ENCODE assay signal across 17 mouse cellular contexts in the genomic region with DNA sequence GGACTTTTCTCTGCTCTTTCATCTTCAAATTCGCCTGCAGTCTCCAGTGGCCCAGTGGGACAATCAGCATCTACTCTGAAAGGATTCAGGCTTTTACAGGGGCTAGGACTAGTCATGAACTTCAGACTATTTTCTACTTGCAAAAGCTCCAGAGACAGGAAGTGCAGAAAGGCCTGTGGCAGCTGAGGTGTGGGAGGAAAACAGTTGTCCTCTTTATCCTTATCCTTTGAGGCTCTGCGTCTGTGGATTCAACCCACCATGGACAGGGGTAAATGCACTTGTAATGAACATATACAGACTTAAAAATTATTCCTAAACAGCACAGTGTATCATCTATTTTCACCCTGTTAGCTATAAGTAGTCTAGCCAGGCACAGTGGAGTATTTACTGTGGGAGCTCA. TPM values are rescaled to one million over a fixed set of nuclear protein-coding genes. Genes with fewer than 3 reads are reported as not detected.
DNase-seq lines count a peak whose midpoint lies in the region; ATAC-seq and TF ChIP-seq lines count a peak whose summit lies in the region.
"Had no signal": no experiment of that assay in that cellular context is flagged by ENCODE, and none has a peak within 500 bp of the region (broad histone marks: within the 10 kb centered on the region; RNA-seq: fewer than 3 reads in every experiment).

No protein-coding gene starts in this region.

- H3K4me3 ChIP-seq in left cerebral cortex, adult 2 months = no peak overlapping the region
- H3K4me3 ChIP-seq: embryonic facial prominence, embryonic 12.5 days; forebrain, embryonic 15.5 days; heart, adult 2 months; heart, embryonic 15.5 days; hindbrain, embryonic 13.5 days had no signal

- intact Hi-C loops in left cerebral cortex, adult 2 months (cut with DNase I) = loop anchor here (2.0 to 5.0 kb wide), 3 partner anchors 58 to 153 kb away; no protein-coding TSS in a partner anchor
- intact Hi-C loops in left cerebral cortex, postnatal 4 days (cut with DNase I) = no loop called here

- TF ChIP-seq CTCF in left cerebral cortex, adult 2 months (IDR thresholded peaks at IDR 0.05) = no peak

- ATAC-seq in frontal cortex, adult (ENCODE audit: low TSS enrichment) = peak; percentile 62; the same call in 1 of the 2 replicates
- ATAC-seq: CD4-positive, CD25-positive, alpha-beta regulatory T cell, adult 4 months; forebrain, embryonic 15.5 days had no signal

- peak overlapping the region; percentile 57; the same call in 1 of the 2 replicates for H3K27ac ChIP-seq in left cerebral cortex, adult 2 months
- H3K27ac ChIP-seq: embryonic facial prominence, embryonic 12.5 days; forebrain, embryonic 15.5 days; heart, adult 2 months; heart, embryonic 15.5 days; hindbrain, embryonic 13.5 days had no signal

- no peak for DNase-seq in frontal cortex, postnatal 10 days (ENCODE audit: low spot score in 2 of 2)
- DNase-seq in layer of hippocampus, adult 18-20 months (ENCODE audit: low spot score in 2 of 2) = peak; percentile 32 to 66
- no peak for DNase-seq in layer of hippocampus, adult 9-10 months (ENCODE audit: low spot score)
- DNase-seq in left cerebral cortex, adult 2 months (ENCODE audit: extremely low spot score in 1 of 2, low spot score in 2 of 2) = peak in 1 of 2 experiments; percentile 44
- DNase-seq in left cerebral cortex, postnatal 4 days = no peak
- DNase-seq in telencephalon, adult 2 months (ENCODE audit: low read depth, low spot score) = peak; percentile 59
- DNase-seq: cerebellum, adult 11-12 months; cerebellum, adult 9-10 months; cerebellum, postnatal 25 days; gastrocnemius, postnatal 10 days had no signal

RNA-seq across cellular contexts. Expression of a gene that starts 27.2 kb away (rescaled TPM):
- 10 to 100 TPM; 73.8 to 77.5 TPM for total RNA-seq in layer of hippocampus, adult 18-20 months (2021)
- 10 to 100 TPM; 65.9 to 67.6 TPM for total RNA-seq in left cerebral cortex, adult 2 months (2021)
- 100 to 1,000 TPM; 101 to 102 TPM for total RNA-seq in left cerebral cortex, postnatal 4 days (2021)

RNA-seq across cellular contexts. Expression of a gene that starts 31.5 kb away (rescaled TPM):
- total RNA-seq in layer of hippocampus, adult 18-20 months (2021) = 10 to 100 TPM; 40.7 to 44.1 TPM
- total RNA-seq in left cerebral cortex, adult 2 months (2021) = 10 to 100 TPM; 33.6 to 40.3 TPM
- total RNA-seq in left cerebral cortex, postnatal 4 days (2021) = 10 to 100 TPM; 36.1 to 38.3 TPM

Comparison
In these comparisons a context has a peak if more than half of its experiments do, and no peak if none do; other contexts are left out.
1. DNase-seq: peak in layer of hippocampus, adult 18-20 months (2 of 2) and telencephalon, adult 2 months (single experiment); none in frontal cortex, postnatal 10 days (0 of 2), layer of hippocampus, adult 9-10 months (single experiment) and left cerebral cortex, postnatal 4 days (single experiment).